Mouse (Mus musculus) common myeloid progenitor, adult 5-6 weeks (primary cell): ENCODE measurements around the gene Ptpn3. TPM values are rescaled to one million over a fixed set of nuclear protein-coding genes. Genes with fewer than 3 reads are reported as not detected.

ENCODE experiments used
- ATAC-seq: replicated peaks from 2 replicates; pipeline ENCODE4 v1.8.0; 2016; ENCODE audit warnings: low read depth, mild to moderate bottlenecking, moderate TSS enrichment, inconsistent platforms; ENCODE audit not compliant: poor library complexity, severe bottlenecking
- total RNA-seq: library from RNA; stranded (forward); fragments of 200-1000, 187-1606 nt; gene quantifications from 2 replicates; pipeline ENCODE4 v1.2.3, GENCODE M21; 2017

Gene Ptpn3
- total RNA-seq = 3.2 and 10.5 TPM in 2 replicates

GRCm38 (mm10) chr4:57301410-57302313 lies at the start of gene Ptpn3:
Gene Ptpn3 (minus strand): TSS chr4:57301837.
- ATAC-seq = peak; percentile 69

GRCm38 (mm10) chr4:57350541-57350940 lies 48.9 kb upstream of the Ptpn3 start:
- ATAC-seq = no peak

GRCm38 (mm10) chr4:57343996-57344395 lies 42.4 kb upstream of the Ptpn3 start:
- no peak for ATAC-seq

- no peak for ATAC-seq
Observed at GRCm38 (mm10) chr4:57338923-57339322, 37.3 kb upstream of the Ptpn3 start.

GRCm38 (mm10) chr4:57338061-57338460 lies 36.4 kb upstream of the Ptpn3 start:
- no peak for ATAC-seq

- no peak for ATAC-seq
Observed at GRCm38 (mm10) chr4:57335000-57335666, 33.5 kb upstream of the Ptpn3 start.

- ATAC-seq = no peak
Observed at GRCm38 (mm10) chr4:57333926-57334548, 32.4 kb upstream of the Ptpn3 start.

- ATAC-seq = no peak
Observed at GRCm38 (mm10) chr4:57332511-57332910, 30.9 kb upstream of the Ptpn3 start.

GRCm38 (mm10) chr4:57320606-57321327 lies 19.1 kb upstream of the Ptpn3 start:
- ATAC-seq = peak; percentile 40; the same call in 1 of the 2 replicates

- peak; percentile 37; the same call in 1 of the 2 replicates for ATAC-seq
Observed at GRCm38 (mm10) chr4:57318525-57319212, 17.0 kb upstream of the Ptpn3 start.

- ATAC-seq = no peak
Observed at GRCm38 (mm10) chr4:57312256-57313166, 10.9 kb upstream of the Ptpn3 start.

- no peak for ATAC-seq
Observed at GRCm38 (mm10) chr4:57311750-57312149, 10.1 kb upstream of the Ptpn3 start.

GRCm38 (mm10) chr4:57308214-57309000 lies 6.8 kb upstream of the Ptpn3 start:
- peak; percentile 31 for ATAC-seq

- no peak for ATAC-seq
Observed at GRCm38 (mm10) chr4:57307747-57308146, 6.1 kb upstream of the Ptpn3 start.

- peak; percentile 77 for ATAC-seq
Observed at GRCm38 (mm10) chr4:57306260-57306659, 4.6 kb upstream of the Ptpn3 start.

GRCm38 (mm10) chr4:57305644-57306043 lies 4.0 kb upstream of the Ptpn3 start:
- ATAC-seq = no peak

- ATAC-seq = 0 out of 2 replicates have a peak, but pooled peaks have one; percentile 1
Observed at GRCm38 (mm10) chr4:57300469-57301409, 898 bp downstream of the Ptpn3 start.
